Mouse (Mus musculus) fibroblast of lung, adult 2 months (primary cell): ENCODE data around the gene Wdr34.
A peak's percentile ranks its signal among the peaks of the same experiment; 100 is the strongest.

Source experiments
- DNase-seq: peaks from one replicate; pipeline ENCODE4 v3.0.0-alpha.2; 2011; ENCODE audit warnings: low read depth

The Wdr34 gene

DNA sequence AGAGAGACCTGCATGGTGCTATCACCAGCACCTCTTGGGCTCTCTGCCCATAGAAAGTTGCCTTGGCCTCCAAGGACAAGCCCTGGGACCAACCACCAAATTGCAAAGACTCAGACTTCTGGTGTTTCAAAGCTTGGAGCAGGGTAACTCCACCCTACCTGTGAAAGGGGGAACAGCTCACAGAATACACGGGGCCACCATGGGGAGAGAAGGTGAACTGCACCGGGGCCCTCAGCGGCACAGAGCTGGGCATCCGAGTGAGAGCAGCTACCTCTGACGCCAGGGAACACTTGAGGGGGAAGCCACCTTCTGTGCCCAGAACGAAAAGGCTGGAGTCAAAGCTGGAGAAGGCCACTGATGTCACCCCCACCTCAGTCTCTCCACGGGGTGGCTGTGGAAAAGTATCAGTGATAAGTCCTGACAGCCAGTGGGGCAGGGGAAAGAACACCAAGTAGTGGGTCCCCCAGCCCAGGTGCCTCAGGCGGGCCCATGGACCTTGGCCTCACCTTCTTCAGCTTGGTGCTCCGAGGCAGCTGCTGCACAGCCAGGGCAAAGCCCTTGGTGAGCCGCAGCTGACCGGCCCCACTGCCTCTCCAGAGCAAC is 16.3 kb downstream of the Wdr34 start:
- DNase-seq, result no peak

DNA sequence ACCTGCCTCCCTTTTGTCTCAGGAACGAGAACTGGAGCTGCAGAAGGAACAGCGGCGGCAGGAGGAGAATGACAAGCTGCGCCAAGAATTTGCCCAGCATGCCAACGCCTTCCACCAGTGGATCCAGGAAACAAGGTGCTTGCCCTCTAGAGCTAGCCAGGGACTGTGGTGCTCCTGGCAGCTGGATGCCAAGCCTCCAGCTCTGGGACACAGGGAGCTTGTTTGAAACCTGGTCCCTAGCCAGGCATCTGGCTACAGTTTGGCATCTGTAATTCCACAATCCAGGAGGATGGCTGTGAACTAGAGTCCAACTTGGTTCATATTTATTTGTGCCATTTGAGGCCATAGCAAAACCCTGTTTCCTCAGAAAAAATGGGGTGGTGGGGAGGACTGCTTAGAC is 21.7 kb downstream of the Wdr34 start:
- peak; percentile 60 for DNase-seq

DNA sequence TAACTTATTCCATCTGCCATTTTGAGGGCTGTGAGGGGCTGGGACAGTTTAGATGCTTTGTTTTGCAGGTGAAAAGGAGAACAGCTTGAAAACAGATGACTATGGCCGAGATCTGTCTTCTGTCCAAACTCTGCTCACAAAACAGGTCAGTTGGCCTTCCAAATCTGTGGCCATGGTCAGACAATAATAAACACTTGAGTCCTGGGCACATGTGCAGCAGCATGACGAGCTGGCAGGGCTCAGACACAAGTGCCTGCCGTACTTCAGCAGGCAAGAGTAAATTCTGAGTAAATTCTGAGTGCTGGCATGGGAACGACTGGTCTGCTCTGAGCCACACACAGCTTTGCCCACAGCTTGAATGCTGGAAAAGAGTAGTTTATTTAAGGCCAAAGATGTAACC is 23.2 kb downstream of the Wdr34 start:
- no peak for DNase-seq

DNA sequence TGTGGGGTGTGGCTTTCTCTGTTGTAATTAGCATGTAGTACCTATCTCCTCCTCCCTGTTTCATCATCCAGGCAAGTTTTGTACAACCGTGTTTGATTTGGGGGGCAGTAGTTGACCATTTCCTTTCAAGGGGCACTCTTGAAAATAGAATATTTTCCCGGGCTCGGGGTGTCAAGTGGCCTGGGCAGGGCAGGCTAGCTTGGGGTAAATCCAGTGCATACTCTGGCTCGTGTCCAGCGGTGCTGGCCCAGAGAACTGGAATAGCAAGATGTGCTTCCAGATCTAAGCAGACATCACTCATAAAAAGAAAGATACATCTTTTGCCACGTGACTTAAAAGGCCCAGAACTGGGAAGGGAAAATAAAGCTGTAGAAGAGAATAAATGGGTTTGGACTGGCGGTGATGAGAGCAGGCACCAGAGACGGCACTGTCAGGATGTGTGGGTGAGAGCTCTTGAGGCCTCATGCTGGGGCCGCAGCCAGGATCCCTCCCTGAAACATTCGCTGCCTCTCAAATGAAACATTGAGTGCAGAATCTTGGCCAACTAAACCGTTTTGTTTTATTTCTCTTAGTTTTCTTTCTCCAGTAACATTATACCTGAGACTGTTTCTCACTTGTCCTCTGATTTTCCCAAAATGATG is 34.2 kb downstream of the Wdr34 start:
- peak; percentile 15 for DNase-seq

DNA sequence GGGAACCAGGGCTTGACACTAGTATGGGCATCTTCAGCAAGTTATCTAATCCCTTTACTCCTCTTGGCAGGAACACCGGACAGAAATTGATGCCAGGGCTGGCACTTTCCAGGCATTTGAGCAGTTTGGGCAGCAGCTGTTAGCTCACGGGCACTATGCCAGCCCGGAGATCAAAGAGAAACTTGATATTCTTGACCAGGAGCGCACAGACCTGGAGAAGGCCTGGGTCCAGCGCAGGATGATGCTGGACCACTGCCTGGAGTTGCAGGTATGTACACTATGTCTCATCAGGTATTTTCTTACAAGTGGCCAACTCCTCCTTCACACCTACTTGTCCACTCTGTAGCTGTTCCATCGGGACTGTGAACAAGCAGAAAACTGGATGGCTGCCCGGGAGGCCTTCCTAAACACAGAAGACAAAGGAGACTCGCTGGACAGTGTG is 37.8 kb downstream of the Wdr34 start:
- DNase-seq, result no peak

DNA sequence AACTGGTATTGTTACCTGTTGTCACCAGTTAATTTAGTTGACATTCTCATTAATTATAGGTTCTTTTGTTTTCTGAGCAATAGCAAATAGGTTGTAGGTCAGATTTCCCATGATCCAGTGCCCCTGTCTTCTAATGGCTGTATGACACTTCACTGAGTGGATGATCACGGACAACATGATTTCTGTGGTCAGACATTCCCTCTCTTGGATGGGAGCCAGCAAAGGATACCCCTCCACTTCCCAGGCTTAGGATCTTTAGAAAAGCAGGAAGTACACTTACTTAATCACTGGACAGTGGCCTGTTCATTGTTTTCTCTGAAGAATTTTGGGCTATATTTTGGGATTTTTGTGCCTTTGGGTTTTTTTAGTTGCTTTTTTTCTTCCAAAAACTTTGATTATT is 39.6 kb downstream of the Wdr34 start:
- DNase-seq, result no peak

DNA sequence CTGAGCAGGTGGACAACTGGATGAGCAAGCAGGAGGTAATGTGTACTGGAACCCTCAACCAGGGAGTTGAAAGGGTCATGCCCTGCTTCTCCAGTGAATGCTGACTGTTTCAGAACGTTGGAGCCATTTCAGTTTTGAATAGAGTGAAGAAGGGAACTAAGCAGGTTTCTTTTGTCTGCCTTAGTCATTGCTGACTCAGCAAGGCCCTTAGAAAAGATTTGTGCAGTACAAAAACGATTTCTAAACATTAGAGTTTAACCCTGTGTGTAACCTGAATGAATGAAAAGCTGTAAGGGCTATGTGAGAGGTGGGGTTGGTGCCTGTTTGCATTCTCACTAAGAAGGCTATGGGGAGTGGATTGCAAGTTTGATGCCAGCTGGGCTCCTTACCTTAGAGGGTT is 56.7 kb downstream of the Wdr34 start:
- DNase-seq, result no peak
